Mouse (Mus musculus): Measurements from ENCODE around the gene Pou2f2.

Gene Pou2f2

GRCm38 (mm10) chr7:25195148-25195547 is 15.6 kb upstream of the Pou2f2 start:
- DNase-seq, result no peak

DNA sequence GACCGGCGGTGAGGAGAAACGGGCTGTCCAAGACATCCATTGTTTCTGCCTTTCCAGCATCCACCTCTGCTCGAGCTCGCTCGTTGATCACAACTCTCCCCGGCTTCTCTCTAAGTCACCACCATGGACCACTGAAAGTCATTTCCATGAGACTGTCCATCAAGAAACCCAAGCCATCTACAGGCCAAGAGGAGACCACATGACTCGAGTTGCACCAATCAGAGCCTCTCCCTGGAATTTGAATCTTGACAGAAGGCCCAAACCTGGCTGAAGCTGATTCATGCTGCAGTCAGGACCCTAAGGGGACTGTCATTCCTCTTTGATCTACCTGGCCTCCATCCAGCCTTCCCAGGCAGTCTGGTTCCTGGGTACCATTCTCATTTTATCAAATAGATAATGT is 12.6 kb upstream of the Pou2f2 start:
- DNase-seq, result no peak

GRCm38 (mm10) chr7:25190806-25191205 is 11.3 kb upstream of the Pou2f2 start:
- DNase-seq, result no peak

DNA sequence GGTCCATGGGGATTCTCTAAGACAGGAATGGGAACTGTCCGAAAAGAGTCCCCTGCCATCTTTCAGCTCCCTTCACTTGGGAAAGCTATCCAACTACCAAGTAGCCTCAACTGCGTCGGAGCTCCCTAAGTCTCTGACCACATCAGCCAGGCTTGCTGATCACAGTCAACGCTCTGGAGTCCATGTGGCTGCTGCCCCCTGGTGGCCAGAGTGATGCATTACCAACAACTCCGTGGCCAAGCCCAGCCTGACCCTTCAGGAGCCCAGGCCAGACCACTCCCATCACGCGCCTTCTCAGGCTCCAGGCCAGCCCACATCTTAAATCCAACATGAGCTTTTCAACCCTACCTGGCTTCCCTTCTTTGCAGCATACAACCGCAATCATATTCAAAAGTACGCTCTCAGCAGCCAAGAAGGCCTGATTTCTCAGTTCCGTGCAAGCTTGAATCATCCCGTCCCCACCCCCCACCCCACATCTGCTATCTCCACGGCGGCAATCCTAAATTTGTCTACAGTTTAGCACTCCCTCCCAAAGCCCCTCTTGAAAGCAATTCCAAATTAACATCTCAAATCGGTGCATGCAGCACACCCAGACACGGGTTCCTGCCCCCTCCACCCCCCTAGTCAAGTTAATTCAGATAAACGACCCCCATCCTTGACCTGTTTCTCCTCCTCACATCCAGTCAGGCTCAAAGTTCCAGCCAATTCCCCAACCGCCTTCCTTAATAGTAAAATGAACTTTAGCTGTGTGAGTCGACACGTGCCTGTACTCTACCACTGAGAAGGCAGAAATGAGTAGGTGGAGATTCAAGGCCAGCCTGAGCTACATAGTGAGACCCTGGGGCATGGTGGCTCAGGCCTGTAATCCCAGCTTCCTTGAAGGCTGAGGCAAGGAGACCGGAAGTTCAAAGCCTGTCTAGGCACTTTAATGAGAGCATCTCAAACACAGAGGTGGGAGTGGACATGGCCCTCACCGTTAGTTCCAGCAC is 8.4 kb upstream of the Pou2f2 start:
- peak; percentile 72 for DNase-seq

GRCm38 (mm10) chr7:25184091-25184490 is 4.6 kb upstream of the Pou2f2 start:
- DNase-seq, result no peak

DNA sequence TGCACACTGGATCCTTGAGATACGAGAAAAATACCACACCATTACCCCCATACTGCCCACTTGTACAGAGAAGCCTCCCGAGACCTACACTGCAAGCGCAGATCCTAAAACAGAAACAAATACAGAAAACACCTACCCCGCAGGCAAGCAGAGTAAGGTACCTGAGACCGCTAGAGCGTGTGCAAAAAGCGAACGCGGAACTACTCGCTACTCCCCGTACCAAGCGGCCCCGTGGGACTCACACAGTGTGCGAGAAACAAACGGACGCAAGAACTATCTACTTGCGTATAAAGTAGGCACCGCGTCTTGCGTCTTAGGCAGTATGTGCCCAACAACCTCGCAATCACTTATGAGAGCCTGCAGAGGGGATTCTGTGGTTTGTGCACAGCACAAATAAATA is 2.3 kb upstream of the Pou2f2 start:
- DNase-seq, result no peak

DNA sequence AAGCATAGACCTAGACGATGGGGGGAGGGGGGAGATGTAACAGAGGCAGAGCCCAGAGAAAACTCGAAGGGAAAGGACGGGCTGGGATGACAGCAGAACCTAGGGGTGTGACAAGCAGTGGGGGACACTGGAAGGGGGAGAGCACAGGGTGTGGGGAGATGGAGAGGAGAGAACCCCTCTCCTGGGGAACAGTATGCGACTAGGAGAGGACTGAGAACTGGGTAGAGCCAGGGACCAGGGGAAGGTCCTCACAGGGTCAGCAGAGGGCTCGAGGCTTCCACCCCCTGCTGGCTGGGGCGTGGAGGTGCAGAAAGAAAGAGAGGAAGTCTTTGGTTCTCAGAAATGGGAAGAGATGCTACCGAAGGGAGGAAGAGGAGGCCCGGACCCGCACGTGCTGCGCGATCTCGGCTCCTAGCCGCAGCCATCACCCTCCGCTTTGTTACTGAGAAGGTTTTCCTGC is 1.8 kb upstream of the Pou2f2 start:
- no peak for DNase-seq

GRCm38 (mm10) chr7:25180512-25180911 is 986 bp upstream of the Pou2f2 start:
- DNase-seq, result no peak

GRCm38 (mm10) chr7:25178787-25179605 is 530 bp downstream of the Pou2f2 start:
- peak; percentile 22 for DNase-seq

GRCm38 (mm10) chr7:25178317-25178716 is 1.2 kb downstream of the Pou2f2 start:
- DNase-seq, result no peak

DNA sequence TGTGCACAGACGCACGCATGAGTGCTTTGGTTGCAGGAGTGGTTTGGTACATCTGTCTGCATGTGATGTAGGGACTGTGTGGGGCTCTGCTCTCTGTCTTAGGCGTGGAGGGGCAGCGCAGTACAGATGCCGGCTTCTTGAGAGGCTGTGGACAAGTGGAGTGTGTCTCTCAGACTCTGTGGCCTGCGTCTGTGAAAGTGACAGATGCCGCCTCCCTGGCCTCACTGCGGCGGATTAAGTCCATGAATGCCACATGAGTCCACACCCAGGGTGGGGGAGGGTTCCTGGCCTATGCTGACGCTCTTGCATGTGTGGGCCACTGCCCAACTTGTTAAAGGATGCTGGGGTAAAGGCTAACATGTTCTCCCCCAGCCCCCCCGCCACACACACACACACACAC is 5.2 kb downstream of the Pou2f2 start:
- no peak for DNase-seq

DNA sequence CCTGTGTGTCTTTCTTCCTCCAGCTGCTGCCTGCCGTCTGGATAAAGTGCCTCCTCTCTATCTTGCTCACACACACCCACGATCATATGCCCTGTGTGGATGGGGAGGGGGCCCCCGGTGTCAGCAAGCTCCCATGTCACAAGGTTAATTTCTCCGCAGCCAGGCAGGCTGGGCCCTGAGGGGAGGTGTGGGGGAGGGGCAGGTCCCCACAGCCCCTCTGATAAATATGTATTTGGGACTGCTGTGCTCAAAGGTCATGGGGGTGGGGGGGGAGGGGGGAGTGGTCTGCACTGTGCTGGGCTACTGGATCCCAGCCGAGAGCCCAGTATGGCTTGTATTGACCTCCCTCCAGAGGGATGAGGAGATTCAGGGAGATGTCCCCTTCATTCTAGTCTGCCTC is 6.9 kb downstream of the Pou2f2 start:
- no peak for DNase-seq

DNA sequence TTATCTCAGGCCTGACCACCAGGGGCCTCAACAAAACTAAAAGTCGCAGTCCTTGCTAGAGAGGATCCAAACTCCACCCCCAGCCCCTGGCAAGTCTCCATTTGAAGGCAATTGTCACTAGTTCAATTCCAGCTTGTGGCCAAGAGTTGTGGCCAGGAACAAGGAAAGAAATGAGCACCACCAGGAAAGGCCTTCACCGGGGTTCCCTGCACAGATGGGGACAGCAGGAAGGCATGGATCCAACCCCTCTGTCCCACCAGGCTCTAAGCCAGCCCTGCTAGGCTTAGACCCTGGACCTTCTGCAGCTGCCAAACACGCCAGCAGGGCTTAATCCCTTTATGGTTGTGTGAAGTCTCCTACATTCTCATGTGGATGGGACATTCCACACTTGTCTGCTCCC is 8.9 kb downstream of the Pou2f2 start:
- DNase-seq, result no peak

GRCm38 (mm10) chr7:25166106-25166505 is 13.4 kb downstream of the Pou2f2 start:
- DNase-seq, result no peak

- DNase-seq, result no peak
These were observed 23.3 kb downstream of the Pou2f2 start for GRCm38 (mm10) chr7:25156158-25156648.

- DNase-seq, result no peak
These were observed 23.9 kb downstream of the Pou2f2 start for GRCm38 (mm10) chr7:25155469-25156157.

GRCm38 (mm10) chr7:25154648-25155047 is 24.9 kb downstream of the Pou2f2 start:
- DNase-seq, result no peak

- DNase-seq, result no peak
These were observed 25.7 kb downstream of the Pou2f2 start for GRCm38 (mm10) chr7:25153841-25154240.

DNA sequence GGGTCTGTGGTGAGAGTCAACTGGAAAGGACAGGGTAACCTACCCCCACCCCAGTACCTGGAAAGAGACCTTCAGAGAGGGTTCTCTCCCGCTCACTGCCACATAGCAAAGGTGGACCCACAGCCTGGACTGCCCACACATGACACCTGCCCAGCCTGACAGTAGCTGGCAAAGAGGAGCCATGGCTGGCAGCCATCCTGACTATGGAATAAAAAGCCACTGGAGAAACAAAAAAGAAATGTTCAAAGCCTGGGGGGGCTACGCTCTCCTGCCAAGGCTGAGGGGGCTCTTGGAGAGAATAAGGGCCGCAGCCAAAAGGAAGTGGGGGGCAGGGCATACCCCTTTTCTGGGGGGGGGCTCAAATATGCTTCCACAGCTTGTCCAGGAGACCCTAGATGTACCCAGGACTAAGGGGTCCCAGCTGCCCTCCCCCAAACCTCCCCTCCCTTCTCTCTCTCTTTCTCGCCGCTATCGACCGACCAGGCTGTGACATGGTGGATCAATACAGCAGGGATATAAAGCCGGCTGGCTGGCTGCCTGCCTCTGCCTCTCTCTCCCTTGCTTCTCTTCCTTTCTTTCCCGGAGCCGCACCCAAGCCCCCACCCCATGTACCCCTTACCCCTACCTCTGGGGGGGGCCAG is 27.5 kb downstream of the Pou2f2 start:
- no peak for DNase-seq

GRCm38 (mm10) chr7:25151009-25151408 is 28.5 kb downstream of the Pou2f2 start:
- no peak for DNase-seq

- no peak for DNase-seq
These were observed 29.3 kb downstream of the Pou2f2 start for GRCm38 (mm10) chr7:25150151-25150663.

DNA sequence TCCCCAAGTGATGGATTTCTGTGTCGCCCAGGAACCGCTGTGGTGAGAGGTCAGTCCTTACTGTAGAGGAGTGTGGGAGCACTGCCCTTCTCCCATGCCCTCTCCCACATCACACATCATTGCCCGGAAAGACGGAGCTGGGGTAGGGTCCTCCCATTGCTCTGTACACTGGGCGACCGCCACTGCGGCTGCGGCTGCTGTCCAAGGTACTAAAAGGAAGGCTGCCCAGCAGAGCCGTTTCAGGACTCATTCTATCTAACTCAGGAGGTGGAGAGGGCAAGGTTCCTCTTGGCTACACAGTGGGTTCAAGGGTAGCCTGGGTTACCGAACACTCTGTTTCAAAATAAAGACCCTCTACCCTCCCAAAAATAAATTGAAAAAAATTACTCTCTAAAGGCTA is 33.6 kb downstream of the Pou2f2 start:
- no peak for DNase-seq

Data from layer of hippocampus, adult 9-11 months (tissue).